Comparison of ENCODE assay signal across 16 mouse cellular contexts in genomic region chr3:140619885-140620284, GRCm38 (mm10).
"Had no signal": no experiment of that assay in that cellular context is flagged by ENCODE, and none has a peak within 500 bp of the region (broad histone marks: within the 10 kb centered on the region; RNA-seq: fewer than 3 reads in every experiment).

No protein-coding gene starts in this region.

- H3K9ac ChIP-seq: lung, embryonic 15.5 days; midbrain, embryonic 13.5 days; midbrain, embryonic 15.5 days; neural tube, embryonic 12.5 days; stomach, embryonic 15.5 days had no signal

- H3K4me3 ChIP-seq: lung, embryonic 15.5 days; megakaryocyte, embryonic 14.5 days; midbrain, embryonic 13.5 days; midbrain, embryonic 15.5 days; neural tube, embryonic 12.5 days; stomach, embryonic 15.5 days had no signal

- H3K27ac ChIP-seq: lung, embryonic 15.5 days; macrophage; midbrain, embryonic 13.5 days; midbrain, embryonic 15.5 days; neural tube, embryonic 12.5 days; stomach, embryonic 15.5 days; stomach, postnatal 0 days had no signal

- H3K27me3 ChIP-seq: lung, embryonic 15.5 days; megakaryocyte, embryonic 14.5 days; midbrain, embryonic 13.5 days; midbrain, embryonic 15.5 days; neural tube, embryonic 12.5 days; stomach, embryonic 15.5 days had no signal

- DNase-seq: lung, adult 2 months; lung, postnatal 14 days; lung, postnatal 36 days; right cerebral cortex, postnatal 14 days; thymus, postnatal 14 days; thymus, postnatal 36 days had no signal

- H3K36me3 ChIP-seq: lung, embryonic 15.5 days; midbrain, embryonic 13.5 days; midbrain, embryonic 15.5 days; neural tube, embryonic 12.5 days; stomach, embryonic 15.5 days had no signal

- H3K4me1 ChIP-seq: lung, embryonic 15.5 days; megakaryocyte, embryonic 14.5 days; midbrain, embryonic 15.5 days; neural tube, embryonic 12.5 days; stomach, embryonic 15.5 days had no signal

- H3K9me3 ChIP-seq: lung, embryonic 15.5 days; megakaryocyte, embryonic 14.5 days; midbrain, embryonic 13.5 days; midbrain, embryonic 15.5 days; neural tube, embryonic 12.5 days; stomach, embryonic 15.5 days had no signal

- ATAC-seq: lung, postnatal 0 days; midbrain, embryonic 13.5 days; midbrain, embryonic 15.5 days had no signal

- H3K4me2 ChIP-seq: lung, embryonic 15.5 days; midbrain, embryonic 11.5 days; midbrain, embryonic 13.5 days; midbrain, embryonic 15.5 days; neural tube, embryonic 12.5 days; stomach, embryonic 15.5 days had no signal
